ENCODE assay signal across 15 mouse cellular contexts in the genomic region with DNA sequence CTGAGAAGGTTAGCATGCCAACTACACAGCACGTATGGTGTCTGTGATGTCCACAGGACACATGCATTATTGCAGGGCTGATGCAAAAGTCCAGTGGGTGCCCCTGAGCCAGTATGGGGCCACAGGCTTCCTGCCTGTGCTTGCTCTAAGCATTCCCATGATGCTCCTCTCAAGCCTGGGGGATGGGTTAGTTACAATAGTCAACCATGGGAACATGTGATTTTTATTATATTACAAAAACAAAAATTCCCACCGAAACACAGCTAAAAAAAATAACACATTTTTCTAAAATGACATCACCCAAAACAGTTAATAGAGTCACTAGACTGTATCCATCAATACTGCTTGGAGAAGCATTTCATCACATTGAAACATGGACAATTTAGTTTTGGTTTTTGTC. TPM values are rescaled to one million over a fixed set of nuclear protein-coding genes. Genes with fewer than 3 reads are reported as not detected.
"Had no signal": no experiment of that assay in that cellular context is flagged by ENCODE, and none has a peak within 500 bp of the region (broad histone marks: within the 10 kb centered on the region; RNA-seq: fewer than 3 reads in every experiment).

No protein-coding gene starts in this region.

- H3K36me3 ChIP-seq: liver, embryonic 13.5 days; midbrain, embryonic 13.5 days had no signal

- H3K4me2 ChIP-seq: liver, embryonic 13.5 days; midbrain, embryonic 13.5 days had no signal

- H3K27me3 ChIP-seq: liver, embryonic 13.5 days; midbrain, embryonic 13.5 days had no signal

- DNase-seq: kidney, postnatal 25 days; liver; liver, embryonic 13.5 days; liver, postnatal 0 days; right cerebral cortex, postnatal 14 days; thymus, postnatal 4 days had no signal

- H3K4me1 ChIP-seq: liver, embryonic 13.5 days; midbrain, embryonic 13.5 days had no signal

- H3K9me3 ChIP-seq: liver, embryonic 13.5 days; midbrain, embryonic 13.5 days had no signal

- ATAC-seq: liver, postnatal 0 days; midbrain, embryonic 13.5 days had no signal

- H3K9ac ChIP-seq: liver, embryonic 13.5 days; liver, postnatal 0 days; midbrain, embryonic 13.5 days had no signal

- H3K4me3 ChIP-seq: left cerebral cortex, adult 2 months; liver, embryonic 13.5 days; midbrain, embryonic 13.5 days had no signal

- H3K27ac ChIP-seq: left cerebral cortex, adult 2 months; liver, embryonic 13.5 days; midbrain, embryonic 13.5 days had no signal

RNA-seq across cellular contexts. Expression of a gene that starts 13.6 kb away (rescaled TPM):
- total RNA-seq: left cerebral cortex, adult 2 months; midbrain, postnatal 0 days had no signal
- polyA plus RNA-seq: limb, embryonic 11.5 days; liver, embryonic 13.5 days; liver, postnatal 0 days; lung, embryonic 16.5 days; midbrain, embryonic 13.5 days; midbrain, postnatal 0 days; neural tube, embryonic 14.5 days; small intestine, adult 2 months; stomach, embryonic 16.5 days; thymus, postnatal 0 days had no signal
